Mouse (Mus musculus): ENCODE measurements around the gene Kng1.
"Not testable (repeated sequence)": the region's sequence is repeated elsewhere in the genome, so short reads cannot be mapped to it uniquely, and the experiment has no call there.

Gene Kng1

DNA sequence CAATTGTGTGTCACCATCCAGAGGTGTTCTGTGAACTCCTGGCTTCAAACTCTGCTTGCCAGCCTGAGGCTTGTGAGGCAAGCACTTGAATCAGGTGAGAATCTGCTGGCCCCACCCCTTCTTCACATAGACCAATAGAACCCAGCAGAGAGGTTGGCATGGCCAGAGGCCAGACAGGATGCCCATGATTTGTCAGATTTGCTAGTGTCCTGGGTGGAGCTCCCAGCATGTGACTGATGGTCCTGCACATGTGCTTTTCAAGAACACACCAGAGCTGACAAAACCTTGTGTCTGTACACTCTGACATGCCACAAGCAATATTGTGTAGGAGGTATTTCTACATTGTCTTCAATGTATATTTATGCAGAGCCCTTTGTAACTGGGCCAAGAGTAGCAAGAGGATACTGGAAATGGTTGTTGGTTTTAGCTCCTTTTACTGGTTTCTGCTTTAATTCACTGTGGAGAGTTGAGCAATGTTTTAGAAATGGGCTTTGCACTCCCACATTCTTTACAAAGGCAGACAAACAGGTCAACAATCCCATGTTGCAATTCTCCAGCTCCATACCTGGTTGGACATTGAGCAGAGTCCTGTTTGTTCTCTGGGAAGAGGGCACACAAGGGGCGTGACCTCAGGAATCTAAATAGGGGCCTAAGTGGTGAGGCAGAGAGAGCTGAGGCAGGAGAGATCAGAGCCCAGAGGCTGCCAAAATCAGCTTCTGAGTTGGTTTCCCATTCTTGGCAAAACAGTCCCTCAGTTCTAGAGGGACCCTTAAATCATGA lies at the start of gene Kng1:
TSS of gene Kng1 (plus strand) at position 198 of the 780 bp plus-strand sequence.
- DNase-seq (ENCODE audit: low read depth, low spot score): not testable (repeated sequence)

DNA sequence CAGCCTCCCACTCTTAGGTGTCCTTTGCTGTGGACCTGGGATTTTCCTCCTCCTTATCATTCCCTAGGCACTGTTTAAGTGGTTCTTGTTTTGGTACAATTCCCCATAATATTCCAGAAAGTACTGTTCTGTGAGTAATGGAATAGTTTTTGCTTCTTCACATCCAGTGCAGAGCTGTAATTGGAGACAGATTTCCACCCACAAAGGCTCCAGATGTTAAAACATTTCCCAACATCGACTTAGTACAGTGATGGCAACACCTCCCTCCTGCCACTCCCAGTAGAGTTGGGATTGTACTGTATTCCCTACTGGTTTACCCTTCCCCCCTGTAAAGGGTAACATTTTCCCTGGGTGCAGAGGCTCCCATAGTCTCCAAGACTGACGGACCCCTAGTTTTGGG lies 43.9 kb upstream of the Kng1 start:
- not testable (repeated sequence) for DNase-seq (ENCODE audit: low read depth, low spot score)

DNA sequence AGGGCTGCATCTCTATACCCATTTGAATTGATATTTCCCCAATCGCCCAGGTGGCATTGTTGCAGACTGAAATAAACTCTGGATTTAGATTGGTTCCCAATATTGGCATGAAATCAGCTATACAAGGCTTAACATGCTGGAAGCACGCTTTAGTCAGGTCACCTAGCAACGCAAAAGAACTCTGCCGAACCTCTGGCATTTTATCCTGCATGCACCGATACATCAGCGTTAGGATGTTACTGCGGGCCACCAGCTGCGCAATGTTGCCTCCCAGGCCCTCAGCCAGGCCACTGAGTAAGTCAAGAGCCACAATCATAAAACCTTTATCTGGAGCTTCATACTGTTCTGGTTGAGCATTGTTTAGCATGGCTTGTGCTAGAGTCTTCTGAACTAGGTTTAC lies 43.0 kb upstream of the Kng1 start:
- DNase-seq (ENCODE audit: low read depth, low spot score): not testable (repeated sequence)

DNA sequence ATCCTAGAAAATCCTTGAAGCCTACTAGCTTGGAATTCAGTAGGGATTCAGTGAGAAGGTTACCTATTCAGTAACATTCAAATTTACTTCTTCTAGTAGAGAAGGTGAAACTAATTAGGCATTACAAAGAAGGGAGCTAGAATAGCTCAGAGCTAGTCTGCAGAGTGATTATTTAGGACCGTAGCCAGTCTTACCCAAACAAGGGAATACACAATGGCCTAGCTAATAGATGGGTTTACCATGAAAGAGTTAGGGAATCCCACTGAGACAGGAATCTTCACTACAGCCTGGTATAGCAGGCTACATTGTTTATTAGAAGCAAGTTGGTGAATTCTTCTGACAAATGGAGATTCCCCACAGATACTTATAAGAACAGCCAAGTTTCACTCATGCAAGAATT lies 37.1 kb upstream of the Kng1 start:
- DNase-seq (ENCODE audit: low read depth, low spot score): peak; percentile 72

DNA sequence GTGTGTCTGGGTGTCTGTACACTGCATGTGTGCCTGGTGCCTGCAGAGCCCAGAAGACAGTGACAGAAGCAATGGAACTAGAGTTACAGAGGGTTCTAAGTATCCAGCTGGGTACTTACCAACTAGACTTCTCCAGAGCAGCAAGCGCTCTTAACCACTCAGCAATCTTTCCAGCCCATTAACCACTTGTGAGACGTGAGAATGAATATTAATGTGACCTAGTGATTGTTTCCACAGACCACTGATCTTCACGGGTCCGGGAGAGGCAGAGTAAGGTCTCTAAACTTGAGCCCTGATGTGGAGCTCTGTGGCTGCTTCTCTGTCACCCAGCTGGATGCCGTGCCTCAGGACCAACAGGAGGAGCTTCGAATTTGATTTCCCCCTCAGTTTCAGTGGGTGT lies 32.6 kb upstream of the Kng1 start:
- no peak for DNase-seq (ENCODE audit: low read depth, low spot score)

DNA sequence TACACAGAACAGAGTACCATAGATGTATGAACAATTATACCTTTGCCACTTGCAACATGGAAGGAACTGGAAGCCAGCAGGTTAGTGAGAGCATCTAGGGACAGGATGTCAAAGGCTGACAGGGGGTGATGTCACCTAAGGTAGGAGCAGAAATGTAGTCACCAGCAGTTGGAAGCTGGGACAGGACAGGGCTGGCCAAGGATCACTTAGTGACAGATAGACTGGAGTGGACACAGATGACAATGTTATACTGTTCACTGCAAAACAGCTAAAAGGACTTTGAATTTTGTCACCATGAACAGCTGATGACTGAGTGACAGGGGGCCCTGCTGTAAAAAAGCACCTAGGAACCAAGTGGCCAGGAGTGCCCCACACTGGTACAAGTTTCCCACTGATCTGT lies 31.1 kb upstream of the Kng1 start:
- no peak for DNase-seq (ENCODE audit: low read depth, low spot score)

DNA sequence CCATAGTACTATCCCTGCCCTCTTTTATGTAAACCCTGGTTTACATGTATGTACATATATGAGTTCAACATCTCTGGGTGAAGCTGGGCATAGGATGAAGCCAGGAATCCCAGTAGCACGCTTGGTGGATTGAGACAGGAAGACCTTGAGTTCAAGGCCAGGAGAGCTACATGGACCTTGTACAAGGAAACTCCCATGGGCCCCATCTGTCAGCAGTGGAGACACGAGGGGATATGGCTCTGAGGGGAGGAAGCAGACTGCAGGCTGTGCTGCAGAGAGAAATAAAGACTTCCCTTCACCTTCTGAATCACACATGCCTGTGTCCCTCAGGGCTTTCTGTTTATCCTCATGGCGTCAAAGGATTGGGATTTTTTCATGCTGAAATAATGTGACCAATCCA lies 30.3 kb upstream of the Kng1 start:
- DNase-seq (ENCODE audit: low read depth, low spot score): not testable (repeated sequence)

DNA sequence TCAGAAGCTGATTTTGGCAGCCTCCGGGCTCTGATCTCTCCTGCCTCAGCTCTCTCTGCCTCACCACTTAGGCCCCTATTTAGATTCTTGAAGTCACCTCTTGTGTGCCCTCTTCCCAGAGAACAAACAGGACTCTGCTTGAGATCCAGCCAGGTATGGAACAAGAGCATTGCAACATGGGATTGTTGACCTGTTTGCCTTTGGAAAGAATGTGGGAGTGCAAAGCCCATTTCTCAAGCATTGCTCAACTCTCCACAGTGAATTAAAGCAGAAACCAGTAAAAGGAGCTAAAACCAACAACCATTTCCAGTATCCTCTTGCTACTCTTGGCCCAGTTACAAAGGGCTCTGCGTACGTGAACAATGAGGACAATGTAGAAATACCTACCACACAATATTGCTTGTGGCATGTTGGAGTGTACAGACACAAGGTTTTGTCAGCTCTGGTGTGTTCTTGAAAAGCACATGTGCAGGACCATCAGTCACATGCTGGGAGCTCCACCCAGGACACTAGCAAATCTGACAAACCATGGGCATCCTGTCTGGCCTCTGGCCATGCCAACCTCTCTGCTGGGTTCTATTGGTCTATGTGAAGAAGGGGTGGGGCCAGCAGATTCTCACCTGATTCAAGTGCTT lies 28.6 kb upstream of the Kng1 start, which contains the start of gene Kng2:
TSS of gene Kng2 (minus strand) at position 517 of the 635 bp plus-strand sequence.
- not testable (repeated sequence) for DNase-seq (ENCODE audit: low read depth, low spot score)

DNA sequence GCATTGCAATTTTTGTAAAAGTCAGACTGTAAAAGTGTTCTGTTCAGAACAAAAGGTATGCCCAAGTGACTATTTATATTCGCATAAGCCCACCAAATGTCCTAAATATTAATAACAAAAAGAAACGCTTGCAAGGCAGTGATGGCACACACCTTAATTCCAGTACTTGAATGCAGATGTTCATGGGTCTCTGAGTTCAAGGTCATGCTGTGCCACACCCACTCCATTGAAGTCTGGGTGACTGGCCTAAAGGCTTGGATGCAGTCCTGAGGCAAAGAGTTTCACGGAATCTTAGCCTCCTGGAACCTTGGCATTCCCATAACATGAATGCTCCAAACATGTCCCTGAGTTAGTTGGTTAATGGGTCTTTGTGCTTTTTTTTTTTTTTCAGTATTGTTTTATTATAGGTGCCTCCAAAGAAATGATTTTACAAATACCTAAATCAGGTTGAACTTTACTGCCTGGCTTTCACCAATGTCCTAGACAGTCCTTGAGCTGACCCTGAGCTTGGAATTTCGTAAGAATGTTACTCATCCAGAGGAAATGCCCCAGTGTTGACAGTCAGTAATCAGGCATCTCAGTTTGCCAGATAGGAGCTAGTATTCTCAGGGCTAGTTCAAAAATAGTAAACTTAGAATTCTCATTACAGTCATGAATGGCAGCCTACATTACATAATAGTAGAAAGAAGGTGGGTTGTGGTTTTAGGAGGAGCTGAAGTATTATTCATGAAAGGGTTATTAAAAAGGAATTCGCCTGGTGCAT lies 26.8 kb upstream of the Kng1 start:
- peak; percentile 90 for DNase-seq (ENCODE audit: low read depth, low spot score)

DNA sequence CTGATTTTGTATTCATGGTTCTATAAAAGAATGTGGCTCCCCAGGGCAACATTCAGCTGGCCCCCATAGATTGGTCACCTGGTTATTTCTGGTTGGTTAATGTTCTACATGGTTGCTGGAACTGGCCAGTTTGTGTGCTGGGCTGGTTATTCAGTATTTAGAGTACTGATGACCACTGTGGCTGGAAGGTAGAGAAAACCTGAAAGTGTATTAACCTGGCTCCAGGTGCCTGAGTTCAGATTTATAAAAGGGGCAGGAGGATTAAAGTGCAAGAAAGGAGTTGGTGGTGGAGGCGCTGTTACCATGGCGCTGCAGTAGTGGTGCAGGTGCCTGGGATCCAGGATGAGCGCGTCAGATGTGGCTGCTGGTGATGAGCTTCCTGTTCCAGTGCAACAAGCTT lies 24.0 kb upstream of the Kng1 start:
- no peak for DNase-seq (ENCODE audit: low read depth, low spot score)

DNA sequence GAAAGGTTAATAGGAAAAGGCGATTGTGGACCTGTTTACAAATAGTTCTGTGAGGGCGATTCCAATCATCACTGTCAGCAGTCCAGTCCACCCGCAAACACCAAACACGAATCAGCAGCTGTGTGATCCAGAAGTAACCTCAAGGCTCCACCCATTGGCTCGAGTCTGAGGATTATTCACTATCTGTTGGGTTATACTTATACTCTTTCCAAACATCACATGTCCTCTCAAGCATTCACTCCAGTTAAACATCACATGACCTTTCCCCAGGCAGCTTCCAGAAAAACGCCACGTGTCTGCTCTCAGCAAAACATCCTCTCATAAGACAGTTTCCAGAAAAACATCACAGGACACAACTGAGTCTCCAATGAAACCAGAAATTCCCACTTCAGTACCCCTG lies 19.9 kb upstream of the Kng1 start:
- DNase-seq (ENCODE audit: low read depth, low spot score): no peak

DNA sequence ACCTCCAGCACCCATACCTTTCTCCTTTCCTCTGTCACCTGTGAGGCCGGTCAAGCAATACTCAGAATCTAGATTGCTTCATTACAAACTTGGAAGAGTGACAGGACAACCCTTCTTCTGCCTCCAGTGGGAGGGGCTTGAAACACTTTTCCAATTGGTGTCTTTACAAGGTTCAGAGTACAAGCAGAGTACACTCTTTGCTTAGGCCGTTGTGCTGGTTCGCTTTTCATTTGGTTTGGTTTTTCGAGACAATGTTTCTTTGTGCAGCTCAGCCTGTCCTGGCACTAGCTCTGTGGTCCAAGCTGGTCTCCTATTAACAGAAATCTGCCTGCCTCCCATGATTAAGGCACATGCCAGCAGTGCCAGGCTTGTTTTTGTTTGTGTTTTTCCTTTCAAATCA lies 18.4 kb upstream of the Kng1 start:
- no peak for DNase-seq (ENCODE audit: low read depth, low spot score)

DNA sequence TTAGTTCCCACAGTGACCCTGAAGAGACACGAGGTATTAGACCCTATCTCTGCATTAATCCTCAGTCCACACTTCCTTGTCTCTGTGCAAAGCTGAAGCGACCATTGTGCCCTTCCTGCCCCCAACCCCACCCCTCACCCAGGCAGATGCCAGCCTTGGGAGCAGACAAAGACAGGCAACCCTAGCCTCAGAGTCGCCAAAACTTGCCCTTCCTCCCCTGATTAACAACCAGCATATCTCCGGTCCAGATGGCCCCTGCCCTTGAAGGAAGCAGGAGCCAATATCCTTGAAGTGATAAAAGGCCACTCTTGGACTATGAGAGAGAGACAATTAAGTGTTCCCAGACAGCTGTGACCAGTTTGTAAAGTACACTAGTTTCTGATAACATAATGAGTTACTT lies 16.8 kb upstream of the Kng1 start:
- DNase-seq (ENCODE audit: low read depth, low spot score): no peak

DNA sequence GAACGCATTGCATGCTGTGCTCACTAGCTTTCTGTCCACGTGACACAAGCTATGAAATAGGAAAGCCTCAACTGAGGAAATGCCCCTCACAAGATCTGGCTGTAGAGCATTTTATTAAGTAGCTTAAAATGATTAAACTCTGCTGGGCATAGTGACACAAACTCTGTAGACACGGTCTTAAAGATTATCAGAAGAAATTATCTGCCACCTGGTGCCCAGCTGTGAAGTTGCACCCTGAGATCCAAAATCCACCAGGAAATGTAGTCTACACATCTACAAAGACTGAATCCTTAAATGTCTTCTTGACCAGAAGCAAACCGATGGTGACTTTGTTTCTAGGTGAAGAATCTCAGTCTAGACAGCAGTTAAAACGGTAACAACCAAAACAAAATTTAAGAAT lies 11.3 kb upstream of the Kng1 start:
- peak; percentile 71 for DNase-seq (ENCODE audit: low read depth, low spot score)

DNA sequence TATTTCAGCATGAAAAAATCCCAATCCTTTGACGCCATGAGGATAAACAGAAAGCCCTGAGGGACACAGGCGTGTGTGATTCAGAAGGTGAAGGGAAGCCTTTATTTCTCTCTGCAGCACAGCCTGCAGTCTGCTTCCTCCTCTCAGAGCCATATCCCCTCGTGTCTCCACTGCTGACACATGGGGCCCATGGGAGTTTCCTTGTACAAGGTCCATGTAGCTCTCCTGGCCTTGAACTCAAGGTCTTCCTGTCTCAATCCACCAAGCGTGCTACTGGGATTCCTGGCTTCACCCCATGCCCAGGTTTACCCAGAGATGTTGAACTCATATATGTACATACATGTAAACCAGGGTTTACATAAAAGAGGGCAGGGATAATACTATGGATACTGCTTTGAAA lies 2.0 kb downstream of the Kng1 start:
- DNase-seq (ENCODE audit: low read depth, low spot score): not testable (repeated sequence)

DNA sequence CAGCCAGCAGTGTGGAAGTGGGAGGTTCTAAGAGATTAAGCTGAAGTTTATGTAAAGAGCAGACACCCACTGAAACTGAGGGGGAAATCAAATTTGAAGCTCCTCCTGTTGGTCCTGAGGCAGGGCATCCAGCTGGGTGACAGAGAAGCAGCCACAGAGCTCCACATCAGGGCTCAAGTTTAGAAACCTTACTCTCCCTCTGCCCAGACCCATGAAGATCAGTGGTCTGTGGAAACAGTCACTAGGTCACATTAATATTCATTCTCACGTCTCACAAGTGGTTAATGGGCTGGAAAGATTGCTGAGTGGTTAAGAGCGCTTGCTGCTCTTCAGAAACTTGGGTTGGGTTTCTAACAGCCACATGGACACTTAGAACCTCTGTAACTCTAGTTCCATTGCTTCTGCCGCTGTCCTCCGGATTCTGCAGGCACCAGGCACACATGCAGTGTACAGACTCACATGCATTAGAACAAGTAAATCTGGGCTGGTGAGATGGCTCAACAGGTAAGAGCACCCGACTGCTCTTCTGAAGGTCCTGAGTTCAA lies 3.2 kb downstream of the Kng1 start:
- not testable (repeated sequence) for DNase-seq (ENCODE audit: low read depth, low spot score)

DNA sequence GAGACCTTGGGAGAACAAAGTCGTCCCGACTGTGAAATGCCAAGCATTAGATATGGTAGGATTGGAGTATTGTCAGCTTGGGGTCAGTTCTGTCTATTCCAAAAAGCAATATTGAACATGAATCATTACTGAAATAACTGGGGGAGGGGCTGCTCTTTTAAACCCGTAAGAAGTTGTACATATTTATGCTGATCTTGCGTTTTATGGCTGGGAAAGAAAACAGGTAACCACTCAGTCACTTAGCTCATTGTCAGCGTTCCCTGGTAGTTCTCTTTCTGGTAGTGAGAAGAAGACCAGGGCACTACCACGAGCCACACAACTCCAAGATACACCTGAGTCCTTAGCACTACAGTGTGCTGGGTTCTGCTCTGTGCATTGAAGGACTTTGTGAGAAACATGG lies 19.9 kb downstream of the Kng1 start:
- DNase-seq (ENCODE audit: low read depth, low spot score): not testable (repeated sequence)

DNA sequence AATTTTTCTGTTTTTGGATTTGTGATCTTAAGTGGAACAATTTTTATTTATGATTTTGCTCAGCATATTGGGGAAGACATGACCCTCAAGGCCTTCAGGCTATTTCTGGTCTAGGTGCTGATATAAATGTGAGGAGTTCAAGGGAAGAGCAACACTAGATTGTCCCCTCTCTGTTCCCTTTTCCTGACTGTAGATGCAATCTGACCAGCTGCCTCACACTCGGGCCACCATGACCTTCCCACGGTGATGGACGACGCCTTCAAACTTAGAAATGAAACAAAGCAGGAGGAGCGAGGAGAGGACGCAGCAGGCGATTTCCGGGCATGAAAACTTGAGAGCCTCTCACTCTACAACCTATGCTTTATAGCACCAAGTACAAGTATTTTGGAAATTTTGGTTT lies 29.5 kb downstream of the Kng1 start:
- DNase-seq (ENCODE audit: low read depth, low spot score): not testable (repeated sequence)

DNA sequence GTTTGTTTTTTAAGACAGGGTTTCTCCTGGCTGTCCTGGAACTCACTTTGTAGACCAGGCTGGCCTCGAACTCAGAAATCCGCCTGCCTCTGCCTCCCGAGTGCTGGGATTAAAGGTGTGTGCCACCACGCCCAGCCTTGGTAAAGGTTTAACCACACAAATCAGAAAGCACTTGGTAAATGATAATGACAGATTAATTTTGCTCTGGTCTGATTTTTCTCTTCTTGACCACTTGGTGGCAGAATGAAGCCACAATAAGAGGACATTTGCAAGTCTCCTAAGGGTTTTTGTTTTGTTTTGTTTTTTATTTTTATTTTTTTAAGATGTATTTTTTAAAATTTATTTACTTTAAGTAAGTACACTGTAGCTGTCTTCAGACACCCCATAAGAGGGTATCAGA lies 30.0 kb downstream of the Kng1 start:
- peak; percentile 57 for DNase-seq (ENCODE audit: low read depth, low spot score)

DNA sequence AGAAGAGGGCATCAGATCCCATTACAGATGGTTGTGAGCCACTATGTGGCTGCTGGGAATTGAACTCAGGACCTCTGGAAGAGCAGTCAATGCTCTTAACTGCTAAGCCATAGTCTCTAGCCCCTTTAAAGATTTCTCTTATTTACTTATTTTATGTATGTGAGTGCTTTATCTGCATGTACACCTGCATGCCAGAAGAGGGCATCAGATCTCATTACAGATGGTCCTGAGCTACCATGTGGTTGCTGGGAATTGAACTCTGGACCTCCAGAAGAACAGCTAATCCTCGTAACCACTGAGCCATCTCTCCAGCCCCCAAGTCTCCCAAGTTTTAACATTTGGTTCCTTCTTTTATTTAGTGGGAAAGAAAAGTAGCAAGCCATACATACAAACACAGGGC lies 30.8 kb downstream of the Kng1 start:
- peak; percentile 61 for DNase-seq (ENCODE audit: low read depth, low spot score)

DNA sequence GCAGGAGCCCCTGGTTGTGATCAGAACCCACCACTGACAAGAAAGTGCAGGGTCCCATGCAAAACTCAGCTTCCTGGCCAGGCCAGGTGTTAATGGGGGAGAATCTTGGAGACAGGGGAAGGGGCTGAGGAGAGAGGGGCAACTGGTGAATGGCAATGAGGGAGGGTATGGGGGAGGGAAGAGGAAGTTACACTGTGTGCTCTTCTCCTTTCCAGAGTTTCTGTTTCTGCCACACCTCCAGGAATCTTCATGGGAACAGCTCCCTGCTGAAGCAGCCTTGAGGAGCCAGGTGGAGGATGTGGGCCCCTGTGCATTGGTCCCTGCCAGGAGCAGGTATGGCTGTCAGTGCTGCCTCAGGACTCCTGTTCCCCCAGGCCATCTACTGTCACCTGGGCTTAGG lies 33.7 kb downstream of the Kng1 start:
- DNase-seq (ENCODE audit: low read depth, low spot score): peak; percentile 28

DNA sequence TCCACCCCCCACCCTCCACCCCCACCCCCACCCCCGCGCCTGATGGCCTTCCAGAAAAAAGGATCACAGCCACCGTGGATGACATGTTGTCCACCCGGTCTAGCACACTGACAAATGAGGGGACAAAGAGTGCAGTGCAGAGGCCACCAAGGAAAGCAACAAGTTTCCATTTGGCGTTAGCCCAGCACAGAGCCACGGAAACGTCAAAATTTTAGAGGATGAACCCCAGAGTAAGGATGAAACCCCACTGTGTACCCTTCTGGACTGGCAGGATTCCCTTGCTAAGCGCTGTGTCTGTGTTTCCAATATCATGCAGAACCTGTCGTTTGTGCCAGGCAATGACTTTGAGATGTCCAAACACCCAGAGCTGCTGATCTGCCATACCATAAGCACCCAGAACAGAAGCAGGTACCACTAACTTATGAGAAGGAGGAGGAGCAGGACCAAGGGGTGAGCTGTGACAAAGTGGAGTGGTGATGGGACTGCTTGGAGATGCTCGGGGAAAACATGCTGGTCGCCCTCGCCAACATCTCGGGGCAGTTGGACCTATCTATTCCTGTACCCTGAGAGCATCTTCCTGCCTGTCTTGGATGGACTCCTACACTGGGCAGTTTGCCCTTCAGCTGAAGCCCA lies 35.8 kb downstream of the Kng1 start:
- no peak for DNase-seq (ENCODE audit: low read depth, low spot score)

Measured in ZHBTc4 (cell line).